Mouse (Mus musculus): ENCODE data around the gene Map3k4. TPM values are rescaled to one million over a fixed set of nuclear protein-coding genes. Genes with fewer than 3 reads are reported as not detected.

Map3k4 gene
- polyA plus RNA-seq, 1 experiment from 2014 or later = 52.4 TPM

- Histone ChIP-seq H3K9me3 (ENCODE audit: control insufficient read depth, low read depth, low read length) (no peaks in the 10 kb centered on the region), H3K27me3 (ENCODE audit: control insufficient read depth, insufficient read depth, low read length) (no peaks in the 10 kb centered on the region), H3K4me2 (replicated peaks; ENCODE audit: low read depth, low read length) (no peak overlapping the region), H3K4me1 (ENCODE audit: control insufficient read depth, insufficient read depth, low read length) (peaks cover 7% of the 10 kb centered on the region; the same call in 1 of the 2 replicates), H3K9ac (replicated peaks; ENCODE audit: low read depth, low read length) (no peak overlapping the region), H3K27ac (ENCODE audit: low read length) (no peak overlapping the region), H3K36me3 (ENCODE audit: control insufficient read depth, insufficient read depth, low read length) (peaks cover 27% of the 10 kb centered on the region), H3K4me3 (ENCODE audit: low read depth, low read length) (no peak overlapping the region)
- no peak for ATAC-seq (ENCODE audit: insufficient number of reproducible peaks, insufficient read depth, low FRiP score, low read depth)
- WGBS = 68% methylated on average over 2 of the region's 2 CpGs
Observed at GRCm38 (mm10) chr17:12261887-12262286, 56.7 kb downstream of the Map3k4 start.

- Histone ChIP-seq H3K27me3 (ENCODE audit: control insufficient read depth, insufficient read depth, low read length) (no peaks in the 10 kb centered on the region), H3K27ac (ENCODE audit: low read length) (no peak overlapping the region), H3K9me3 (ENCODE audit: control insufficient read depth, low read depth, low read length) (no peaks in the 10 kb centered on the region), H3K9ac (replicated peaks; ENCODE audit: low read depth, low read length) (no peak overlapping the region), H3K4me3 (ENCODE audit: low read depth, low read length) (no peak overlapping the region), H3K36me3 (ENCODE audit: control insufficient read depth, insufficient read depth, low read length) (peaks cover 31% of the 10 kb centered on the region), H3K4me2 (replicated peaks; ENCODE audit: low read depth, low read length) (no peak overlapping the region), H3K4me1 (ENCODE audit: control insufficient read depth, insufficient read depth, low read length) (peaks cover 3% of the 10 kb centered on the region; the same call in 1 of the 2 replicates)
- 93% methylated on average over 7 of the region's 7 CpGs for WGBS
- ATAC-seq (ENCODE audit: insufficient number of reproducible peaks, insufficient read depth, low FRiP score, low read depth) = no peak
Observed at GRCm38 (mm10) chr17:12261376-12261775, 57.2 kb downstream of the Map3k4 start.

GRCm38 (mm10) chr17:12259957-12260356 is 58.6 kb downstream of the Map3k4 start:
- WGBS = 85% methylated on average over 8 of the region's 8 CpGs
- Histone ChIP-seq H3K36me3 (ENCODE audit: control insufficient read depth, insufficient read depth, low read length) (peaks cover 36% of the 10 kb centered on the region), H3K9me3 (ENCODE audit: control insufficient read depth, low read depth, low read length) (no peaks in the 10 kb centered on the region)

GRCm38 (mm10) chr17:12258517-12258916 is 60.1 kb downstream of the Map3k4 start:
- no peak overlapping the region for H3K4me2 ChIP-seq (replicated peaks; ENCODE audit: low read depth, low read length)
- no peak overlapping the region for H3K9ac ChIP-seq (replicated peaks; ENCODE audit: low read depth, low read length)
- peaks cover 47% of the 10 kb centered on the region for H3K36me3 ChIP-seq (ENCODE audit: control insufficient read depth, insufficient read depth, low read length)
- ATAC-seq (ENCODE audit: insufficient number of reproducible peaks, insufficient read depth, low FRiP score, low read depth) = no peak
- no peaks in the 10 kb centered on the region for H3K27me3 ChIP-seq (ENCODE audit: control insufficient read depth, insufficient read depth, low read length)
- H3K4me3 ChIP-seq (ENCODE audit: low read depth, low read length) = no peak overlapping the region
- H3K4me1 ChIP-seq (ENCODE audit: control insufficient read depth, insufficient read depth, low read length) = no peaks in the 10 kb centered on the region
- WGBS = 72% methylated on average over 6 of the region's 6 CpGs
- no peaks in the 10 kb centered on the region for H3K9me3 ChIP-seq (ENCODE audit: control insufficient read depth, low read depth, low read length)
- no peak overlapping the region for H3K27ac ChIP-seq (ENCODE audit: low read length)

More at GRCm38 (mm10) chr17:12259957-12260356, 58.6 kb downstream of the Map3k4 start:
- no peak overlapping the region for H3K4me2 ChIP-seq (replicated peaks; ENCODE audit: low read depth, low read length)
- no peak overlapping the region for H3K27ac ChIP-seq (ENCODE audit: low read length)
- ATAC-seq (ENCODE audit: insufficient number of reproducible peaks, insufficient read depth, low FRiP score, low read depth) = no peak
- no peaks in the 10 kb centered on the region for H3K4me1 ChIP-seq (ENCODE audit: control insufficient read depth, insufficient read depth, low read length)
- no peak overlapping the region for H3K4me3 ChIP-seq (ENCODE audit: low read depth, low read length)
- H3K27me3 ChIP-seq (ENCODE audit: control insufficient read depth, insufficient read depth, low read length) = no peaks in the 10 kb centered on the region
- no peak overlapping the region for H3K9ac ChIP-seq (replicated peaks; ENCODE audit: low read depth, low read length)

GRCm38 (mm10) chr17:12256142-12256541 is 62.5 kb downstream of the Map3k4 start:
- ATAC-seq (ENCODE audit: insufficient number of reproducible peaks, insufficient read depth, low FRiP score, low read depth) = no peak
- Histone ChIP-seq H3K4me3 (ENCODE audit: low read depth, low read length) (no peak overlapping the region), H3K4me2 (replicated peaks; ENCODE audit: low read depth, low read length) (no peak overlapping the region), H3K27me3 (ENCODE audit: control insufficient read depth, insufficient read depth, low read length) (no peaks in the 10 kb centered on the region), H3K4me1 (ENCODE audit: control insufficient read depth, insufficient read depth, low read length) (no peaks in the 10 kb centered on the region), H3K36me3 (ENCODE audit: control insufficient read depth, insufficient read depth, low read length) (peaks cover 62% of the 10 kb centered on the region), H3K9ac (replicated peaks; ENCODE audit: low read depth, low read length) (no peak overlapping the region), H3K9me3 (ENCODE audit: control insufficient read depth, low read depth, low read length) (peaks cover 15% of the 10 kb centered on the region; the same call in 1 of the 2 replicates), H3K27ac (ENCODE audit: low read length) (no peak overlapping the region)
- 94% methylated on average over 11 of the region's 11 CpGs for WGBS

- no peak overlapping the region for H3K27ac ChIP-seq (ENCODE audit: low read length)
- H3K4me3 ChIP-seq (ENCODE audit: low read depth, low read length) = no peak overlapping the region
- H3K36me3 ChIP-seq (ENCODE audit: control insufficient read depth, insufficient read depth, low read length) = peaks cover 57% of the 10 kb centered on the region
- 96% methylated on average over 9 of the region's 9 CpGs for WGBS
- no peak for ATAC-seq (ENCODE audit: insufficient number of reproducible peaks, insufficient read depth, low FRiP score, low read depth)
- peaks cover 15% of the 10 kb centered on the region; the same call in 1 of the 2 replicates for H3K9me3 ChIP-seq (ENCODE audit: control insufficient read depth, low read depth, low read length)
- no peaks in the 10 kb centered on the region for H3K4me1 ChIP-seq (ENCODE audit: control insufficient read depth, insufficient read depth, low read length)
- H3K27me3 ChIP-seq (ENCODE audit: control insufficient read depth, insufficient read depth, low read length) = no peaks in the 10 kb centered on the region
- no peak overlapping the region for H3K9ac ChIP-seq (replicated peaks; ENCODE audit: low read depth, low read length)
- H3K4me2 ChIP-seq (replicated peaks; ENCODE audit: low read depth, low read length) = no peak overlapping the region
Observed at GRCm38 (mm10) chr17:12250581-12250980, 68.0 kb downstream of the Map3k4 start.

GRCm38 (mm10) chr17:12249783-12250504 is 68.7 kb downstream of the Map3k4 start:
- ATAC-seq (ENCODE audit: insufficient number of reproducible peaks, insufficient read depth, low FRiP score, low read depth) = no peak
- H3K4me3 ChIP-seq (ENCODE audit: low read depth, low read length) = no peak overlapping the region
- H3K27ac ChIP-seq (ENCODE audit: low read length) = no peak overlapping the region
- no peak overlapping the region for H3K4me2 ChIP-seq (replicated peaks; ENCODE audit: low read depth, low read length)
- no peak overlapping the region for H3K9ac ChIP-seq (replicated peaks; ENCODE audit: low read depth, low read length)
- WGBS = 95% methylated on average over 19 of the region's 19 CpGs
- no peaks in the 10 kb centered on the region for H3K4me1 ChIP-seq (ENCODE audit: control insufficient read depth, insufficient read depth, low read length)
- peaks cover 54% of the 10 kb centered on the region for H3K36me3 ChIP-seq (ENCODE audit: control insufficient read depth, insufficient read depth, low read length)
- H3K27me3 ChIP-seq (ENCODE audit: control insufficient read depth, insufficient read depth, low read length) = no peaks in the 10 kb centered on the region
- H3K9me3 ChIP-seq (ENCODE audit: control insufficient read depth, low read depth, low read length) = peaks cover 15% of the 10 kb centered on the region; the same call in 1 of the 2 replicates

GRCm38 (mm10) chr17:12240701-12241100 is 77.9 kb downstream of the Map3k4 start:
- ATAC-seq (ENCODE audit: insufficient number of reproducible peaks, insufficient read depth, low FRiP score, low read depth) = no peak
- no peaks in the 10 kb centered on the region for H3K27me3 ChIP-seq (ENCODE audit: control insufficient read depth, insufficient read depth, low read length)
- WGBS = 90% methylated on average over 3 of the region's 3 CpGs
- H3K4me2 ChIP-seq (replicated peaks; ENCODE audit: low read depth, low read length) = no peak overlapping the region
- no peaks in the 10 kb centered on the region for H3K4me1 ChIP-seq (ENCODE audit: control insufficient read depth, insufficient read depth, low read length)
- H3K9ac ChIP-seq (replicated peaks; ENCODE audit: low read depth, low read length) = no peak overlapping the region
- H3K4me3 ChIP-seq (ENCODE audit: low read depth, low read length) = no peak overlapping the region
- no peaks in the 10 kb centered on the region for H3K9me3 ChIP-seq (ENCODE audit: control insufficient read depth, low read depth, low read length)
- H3K36me3 ChIP-seq (ENCODE audit: control insufficient read depth, insufficient read depth, low read length) = peaks cover 30% of the 10 kb centered on the region
- no peak overlapping the region for H3K27ac ChIP-seq (ENCODE audit: low read length)

- 96% methylated on average over 6 of the region's 6 CpGs for WGBS
- H3K36me3 ChIP-seq (ENCODE audit: control insufficient read depth, insufficient read depth, low read length) = peaks cover 64% of the 10 kb centered on the region
Observed at GRCm38 (mm10) chr17:12232724-12233123, 85.9 kb downstream of the Map3k4 start.

More at GRCm38 (mm10) chr17:12232724-12233123, 85.9 kb downstream of the Map3k4 start:
- Histone ChIP-seq H3K27ac (ENCODE audit: low read length) (no peak overlapping the region), H3K9me3 (ENCODE audit: control insufficient read depth, low read depth, low read length) (no peaks in the 10 kb centered on the region), H3K4me3 (ENCODE audit: low read depth, low read length) (no peak overlapping the region), H3K4me2 (replicated peaks; ENCODE audit: low read depth, low read length) (no peak overlapping the region), H3K27me3 (ENCODE audit: control insufficient read depth, insufficient read depth, low read length) (no peaks in the 10 kb centered on the region), H3K9ac (replicated peaks; ENCODE audit: low read depth, low read length) (no peak overlapping the region), H3K4me1 (ENCODE audit: control insufficient read depth, insufficient read depth, low read length) (no peaks in the 10 kb centered on the region)
- ATAC-seq (ENCODE audit: insufficient number of reproducible peaks, insufficient read depth, low FRiP score, low read depth) = no peak
